Mouse (Mus musculus) stomach, embryonic 16.5 days (tissue): ENCODE measurements around the gene Suclg2. TPM values are rescaled to one million over a fixed set of nuclear protein-coding genes. Genes with fewer than 3 reads are reported as not detected.

ENCODE experiments used
- ATAC-seq: fragments of 200-750 bp; cut with Nextera tagmentation; 2 replicates; pipeline ENCODE4 v1.8.0; 2017; ENCODE audit warnings: moderate number of reproducible peaks, moderate TSS enrichment; ENCODE audit not compliant: insufficient read depth, low FRiP score
- H3K27ac ChIP-seq: fragments of 300-500 bp; sonication (generic); 2 replicates; pipeline ENCODE4 v1.5.1; 2014; ENCODE audit warnings: low read length
- H3K27me3 ChIP-seq: fragments of 300-500 bp; sonication (generic); 2 replicates; pipeline ENCODE4 v1.6.1; 2014; ENCODE audit warnings: low read length, control low read depth, mixed read lengths; ENCODE audit not compliant: control insufficient read depth, insufficient read depth
- H3K36me3 ChIP-seq: fragments of 300-500 bp; sonication (generic); 2 replicates; pipeline ENCODE4 v1.6.1; 2014; ENCODE audit warnings: low read length; ENCODE audit not compliant: control insufficient read depth, insufficient read depth
- H3K4me1 ChIP-seq: fragments of 300-500 bp; sonication (generic); 2 replicates; pipeline ENCODE4 v1.6.1; 2014; ENCODE audit warnings: low read length, control low read depth, mixed read lengths; ENCODE audit not compliant: control insufficient read depth, insufficient read depth
- H3K4me2 ChIP-seq: fragments of 300-500 bp; sonication (generic); 2 replicates; pipeline ENCODE4 v1.6.1; 2014; ENCODE audit warnings: low read depth, low read length, mixed read lengths
- H3K4me3 ChIP-seq: fragments of 300-500 bp; sonication (generic); replicated peaks from 2 replicates; pipeline ENCODE4 v1.5.1; 2014; ENCODE audit warnings: mild to moderate bottlenecking, low read length
- H3K9ac ChIP-seq: fragments of 300-500 bp; sonication (generic); 2 replicates; pipeline ENCODE4 v1.6.1; 2014; ENCODE audit warnings: low read length
- H3K9me3 ChIP-seq: fragments of 300-500 bp; sonication (generic); replicated peaks from 2 replicates; pipeline ENCODE4 v1.6.1; 2016; ENCODE audit warnings: low read length, control low read depth; ENCODE audit not compliant: control insufficient read depth
- WGBS: fragments of 180-500 bp; shearing (Covaris S2); extraction: QIAGEN DNeasy Blood & Tissue Kit; methylation state at CpG from one replicate; pipeline ENCODE4 v1.1.7; 2014; 5-methylcytosine and 5-hydroxymethylcytosine counted together
- polyA plus RNA-seq: library from polyadenylated mRNA; unstranded; fragments of >200 nt; fragmentation: Nextera tagmentation; extraction: Ambion mirVana; gene quantifications from 2 replicates; pipeline ENCODE4 v1.2.1, GENCODE M21; 2015

Suclg2 gene
- polyA plus RNA-seq, 1 experiment from 2014 or later, result 97.1 TPM

DNA sequence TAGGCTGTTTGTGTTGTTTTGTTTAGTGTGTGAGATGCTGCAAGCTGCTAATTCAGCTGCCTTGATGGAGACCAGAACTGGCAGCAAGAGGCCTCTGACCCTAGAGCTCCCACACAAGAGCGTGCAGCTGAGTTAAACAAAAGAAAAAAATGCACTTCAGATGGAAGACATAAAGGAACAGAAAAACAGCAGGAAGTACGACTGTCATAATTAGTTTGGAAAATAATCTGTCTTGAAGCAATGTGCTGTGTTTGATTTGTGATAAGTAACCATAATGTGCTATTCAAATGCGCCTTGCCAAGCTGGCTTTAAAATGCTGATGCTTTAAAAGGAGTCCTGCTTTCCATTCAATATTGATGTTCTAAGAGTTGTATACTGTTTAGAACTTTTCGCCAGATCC is 144.2 kb downstream of the Suclg2 start:
- H3K4me1 ChIP-seq, result no peaks in the 10 kb centered on the region
- no peak overlapping the region for H3K4me2 ChIP-seq
- no peak overlapping the region for H3K9ac ChIP-seq
- peak overlapping the region; percentile 29; the same call in 1 of the 2 replicates for H3K27ac ChIP-seq
- 47% methylated on average over 4 of the region's 4 CpGs for WGBS
- H3K9me3 ChIP-seq, result no peaks in the 10 kb centered on the region
- no peaks in the 10 kb centered on the region for H3K36me3 ChIP-seq
- no peak for ATAC-seq
- H3K27me3 ChIP-seq, result no peaks in the 10 kb centered on the region
- no peak overlapping the region for H3K4me3 ChIP-seq

DNA sequence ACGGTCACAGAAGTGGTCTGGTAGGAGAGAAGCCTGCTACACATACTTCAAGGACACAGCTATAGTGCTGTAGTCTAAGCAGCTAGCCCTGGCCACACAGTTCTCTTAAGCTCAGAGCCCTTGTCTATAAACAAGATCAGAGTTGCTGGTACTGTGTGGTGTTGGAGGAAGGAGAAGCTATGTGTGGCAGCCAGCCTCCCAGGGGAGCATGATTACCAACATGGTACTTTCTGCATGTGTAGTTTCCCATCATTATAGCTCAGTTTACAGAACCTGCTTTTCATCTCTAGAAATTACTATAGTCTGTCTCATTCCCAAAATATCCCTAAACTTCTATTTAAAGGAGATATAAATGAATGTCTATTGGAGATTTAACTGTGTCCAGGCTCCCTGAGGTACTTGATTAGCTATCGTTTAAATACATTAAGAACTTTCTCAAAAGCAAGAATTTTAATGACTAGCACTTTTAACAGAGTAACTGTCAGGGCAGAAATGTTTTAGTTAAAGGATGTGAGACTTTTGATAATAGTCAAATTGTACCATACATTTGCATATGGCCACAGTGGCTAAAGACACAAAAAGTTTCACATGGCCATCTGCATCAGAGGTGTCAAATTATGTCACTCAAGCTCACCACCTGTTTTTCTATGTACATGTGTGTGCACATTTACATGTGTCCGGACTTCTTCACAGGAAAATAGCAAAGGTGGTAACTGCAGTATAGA is 145.4 kb downstream of the Suclg2 start:
- WGBS, result 86% methylated on average over 3 of the region's 3 CpGs

DNA sequence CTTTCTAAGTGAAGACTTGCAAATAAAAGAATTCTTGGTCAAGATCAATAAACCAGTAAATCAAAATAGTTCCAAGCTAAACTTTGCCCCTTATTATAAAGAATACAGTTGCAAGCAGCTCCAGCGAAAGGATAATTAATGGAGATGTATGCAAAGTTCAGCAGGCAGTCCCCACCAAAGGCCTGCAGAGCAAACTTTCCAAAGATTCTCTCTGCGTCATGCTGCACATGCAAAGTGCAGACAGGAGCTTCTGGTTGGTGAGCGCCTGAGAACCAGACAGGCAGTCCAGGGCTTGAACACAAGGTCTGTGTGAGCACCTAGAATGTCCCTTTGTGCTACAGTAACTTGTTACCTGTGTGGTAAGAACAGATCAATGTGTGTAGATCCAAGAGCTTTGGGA is 147.0 kb downstream of the Suclg2 start:
- ATAC-seq, result no peak
- 78% methylated on average over 3 of the region's 3 CpGs for WGBS
- H3K9ac ChIP-seq, result no peak overlapping the region

More for the DNA sequence above, 145.4 kb downstream of the Suclg2 start:
- H3K4me3 ChIP-seq, result no peak overlapping the region
- no peak for ATAC-seq
- H3K9ac ChIP-seq, result no peak overlapping the region
- no peaks in the 10 kb centered on the region for H3K4me1 ChIP-seq
- no peak overlapping the region for H3K27ac ChIP-seq
- H3K9me3 ChIP-seq, result no peaks in the 10 kb centered on the region
- no peak overlapping the region for H3K4me2 ChIP-seq
- H3K27me3 ChIP-seq, result no peaks in the 10 kb centered on the region
- H3K36me3 ChIP-seq, result no peaks in the 10 kb centered on the region

GRCm38 (mm10) chr6:95563355-95564009 is 155.1 kb downstream of the Suclg2 start:
- WGBS, result 66% methylated on average over 2 of the region's 2 CpGs

More for the DNA sequence above, 147.0 kb downstream of the Suclg2 start:
- Histone ChIP-seq H3K36me3 (no peaks in the 10 kb centered on the region), H3K4me1 (no peaks in the 10 kb centered on the region), H3K27me3 (no peaks in the 10 kb centered on the region), H3K9me3 (no peaks in the 10 kb centered on the region), H3K4me3 (no peak overlapping the region), H3K4me2 (no peak overlapping the region), H3K27ac (no peak overlapping the region)

GRCm38 (mm10) chr6:95556320-95556719 is 162.3 kb downstream of the Suclg2 start:
- Histone ChIP-seq H3K4me3 (no peak overlapping the region), H3K9me3 (no peaks in the 10 kb centered on the region), H3K36me3 (no peaks in the 10 kb centered on the region), H3K4me1 (no peaks in the 10 kb centered on the region), H3K27ac (no peak overlapping the region), H3K27me3 (no peaks in the 10 kb centered on the region), H3K9ac (no peak overlapping the region), H3K4me2 (no peak overlapping the region)
- no peak for ATAC-seq
- WGBS, result 84% methylated on average over 6 of the region's 6 CpGs

More at GRCm38 (mm10) chr6:95563355-95564009, 155.1 kb downstream of the Suclg2 start:
- H3K9me3 ChIP-seq, result no peaks in the 10 kb centered on the region
- no peaks in the 10 kb centered on the region for H3K27me3 ChIP-seq
- ATAC-seq, result no peak
- no peak overlapping the region for H3K4me2 ChIP-seq
- no peak overlapping the region for H3K27ac ChIP-seq
- no peaks in the 10 kb centered on the region for H3K36me3 ChIP-seq
- H3K4me1 ChIP-seq, result no peaks in the 10 kb centered on the region
- H3K9ac ChIP-seq, result no peak overlapping the region
- no peak overlapping the region for H3K4me3 ChIP-seq

- WGBS, result 63% methylated on average over 6 of the region's 6 CpGs
- Histone ChIP-seq H3K4me2 (no peak overlapping the region), H3K4me3 (no peak overlapping the region), H3K4me1 (no peaks in the 10 kb centered on the region), H3K9me3 (no peaks in the 10 kb centered on the region), H3K36me3 (no peaks in the 10 kb centered on the region), H3K9ac (no peak overlapping the region), H3K27ac (no peak overlapping the region), H3K27me3 (no peaks in the 10 kb centered on the region)
- ATAC-seq, result no peak
These were observed 166.2 kb downstream of the Suclg2 start for GRCm38 (mm10) chr6:95552339-95552950.

DNA sequence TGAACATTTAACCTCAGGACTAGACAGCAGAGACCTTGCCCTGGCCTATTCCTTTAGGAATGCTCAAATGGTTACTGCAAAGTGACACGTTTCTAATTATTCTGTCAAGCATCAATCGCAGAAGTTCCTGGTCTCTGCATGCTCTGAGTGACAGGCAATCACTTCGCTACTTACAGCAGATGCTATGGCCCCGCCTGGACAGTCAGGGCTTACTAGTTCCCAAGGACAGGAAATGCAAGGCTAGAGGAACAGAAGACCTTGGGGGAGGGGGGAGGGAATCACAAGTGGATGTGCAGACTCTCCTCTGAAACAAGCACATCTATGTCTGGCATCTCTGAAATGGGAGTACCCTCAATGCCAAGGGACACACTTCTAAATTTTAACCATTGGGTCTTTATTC is 167.6 kb downstream of the Suclg2 start:
- Histone ChIP-seq H3K9me3 (no peaks in the 10 kb centered on the region), H3K36me3 (no peaks in the 10 kb centered on the region), H3K9ac (no peak overlapping the region), H3K4me2 (no peak overlapping the region), H3K4me3 (no peak overlapping the region), H3K27me3 (no peaks in the 10 kb centered on the region), H3K4me1 (no peaks in the 10 kb centered on the region), H3K27ac (no peak overlapping the region)
- WGBS, result 72% methylated on average over 4 of the region's 4 CpGs
- no peak for ATAC-seq

DNA sequence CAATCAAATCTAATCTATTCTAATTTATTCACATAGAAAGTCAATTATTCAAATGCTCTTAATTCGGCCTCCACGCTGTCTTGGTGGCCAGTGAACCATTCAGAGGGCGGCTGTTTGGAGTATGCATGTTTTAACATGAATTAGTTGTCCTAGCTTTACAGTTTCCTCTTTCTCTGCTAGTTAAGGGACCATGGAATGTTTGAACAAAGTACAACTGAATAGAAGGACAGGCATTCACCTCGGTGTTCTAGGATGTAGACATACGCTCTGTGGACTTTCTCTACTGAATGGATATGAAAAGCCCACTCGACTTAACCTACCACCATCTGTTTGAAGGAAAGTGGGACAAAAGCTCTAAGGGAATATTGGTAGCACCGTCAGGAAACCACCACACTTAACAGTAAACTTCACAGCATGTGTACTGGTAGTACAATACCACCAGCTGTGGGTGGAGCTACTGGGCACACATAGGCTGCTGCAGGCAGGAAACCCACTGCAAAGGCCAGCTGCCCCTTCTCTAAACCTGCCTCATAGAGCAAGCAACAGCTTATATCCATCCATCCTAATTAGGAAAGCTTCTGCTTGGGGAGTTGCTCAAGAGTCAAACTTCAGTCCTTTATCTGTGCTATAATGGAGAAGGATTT is 172.3 kb downstream of the Suclg2 start:
- ATAC-seq, result no peak
- H3K4me3 ChIP-seq, result no peak overlapping the region
- no peaks in the 10 kb centered on the region for H3K4me1 ChIP-seq
- H3K27ac ChIP-seq, result no peak overlapping the region; the same call in 1 of the 2 replicates
- no peaks in the 10 kb centered on the region for H3K9me3 ChIP-seq
- no peaks in the 10 kb centered on the region; the same call in 1 of the 2 replicates for H3K36me3 ChIP-seq
- WGBS, result 78% methylated on average over 7 of the region's 7 CpGs
- no peak overlapping the region for H3K4me2 ChIP-seq
- H3K27me3 ChIP-seq, result no peaks in the 10 kb centered on the region
- no peak overlapping the region for H3K9ac ChIP-seq

GRCm38 (mm10) chr6:95545714-95546113 is 172.9 kb downstream of the Suclg2 start:
- no peak for ATAC-seq
- Histone ChIP-seq H3K36me3 (no peaks in the 10 kb centered on the region; the same call in 1 of the 2 replicates), H3K4me2 (no peak overlapping the region), H3K27ac (no peak overlapping the region), H3K4me1 (no peaks in the 10 kb centered on the region), H3K9ac (no peak overlapping the region), H3K9me3 (no peaks in the 10 kb centered on the region), H3K4me3 (no peak overlapping the region), H3K27me3 (no peaks in the 10 kb centered on the region)
